Mouse (Mus musculus) kidney, postnatal 10 days (tissue): Measurements from ENCODE around the gene Mfsd4b1.
"Not testable (repeated sequence)": the region's sequence is repeated elsewhere in the genome, so short reads cannot be mapped to it uniquely, and the experiment has no call there.

Experiments
- DNase-seq: peaks from one replicate; pipeline ENCODE4 v3.0.0; 2021; ENCODE audit warnings: mixed read lengths

The Mfsd4b1 gene

GRCm38 (mm10) chr10:40032897-40033296 lies 7.8 kb upstream of the Mfsd4b1 start:
- DNase-seq: no peak

DNA sequence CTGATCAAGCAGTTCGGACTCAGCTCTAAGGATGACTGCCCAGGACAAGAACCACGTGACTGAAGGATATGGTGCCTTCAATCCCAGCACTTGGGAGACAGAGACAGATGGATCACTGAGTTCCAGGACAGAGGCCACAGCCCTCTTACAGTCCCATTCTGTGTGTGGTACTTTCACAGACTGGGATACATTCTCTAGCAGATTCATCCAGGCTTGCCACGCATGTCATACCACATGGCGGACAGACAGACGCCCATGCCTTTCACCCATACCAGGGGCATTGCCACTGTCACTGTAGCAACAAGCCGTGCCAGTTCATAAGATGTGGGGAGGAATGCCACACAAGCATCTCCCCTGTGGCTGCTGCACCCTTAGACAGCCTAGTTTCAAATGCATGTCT lies 5.6 kb upstream of the Mfsd4b1 start:
- DNase-seq: peak; percentile 2

- peak; percentile 1 for DNase-seq
These were observed 4.5 kb upstream of the Mfsd4b1 start for GRCm38 (mm10) chr10:40029610-40030009.

GRCm38 (mm10) chr10:40028091-40028490 lies 3.0 kb upstream of the Mfsd4b1 start:
- DNase-seq: no peak

DNA sequence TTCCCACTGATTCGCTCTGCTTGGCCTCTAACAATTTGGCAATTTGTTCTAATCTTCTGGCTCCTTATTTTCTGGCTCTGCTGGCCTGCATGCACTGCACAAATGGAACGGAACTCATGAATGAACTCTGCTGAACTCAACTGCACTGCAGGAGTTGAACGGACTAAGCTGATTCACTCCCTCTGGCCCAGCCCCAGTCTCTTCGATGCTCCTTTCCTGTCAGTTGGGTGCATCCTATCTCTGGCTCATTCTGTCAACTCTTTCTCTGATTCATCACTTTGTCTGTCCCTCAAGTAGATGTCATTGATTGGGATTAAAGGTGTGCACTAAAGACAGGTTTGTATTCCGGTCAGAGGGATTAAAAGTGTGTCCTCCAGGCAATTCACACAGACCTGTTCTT lies 1.5 kb upstream of the Mfsd4b1 start:
- DNase-seq: no peak

DNA sequence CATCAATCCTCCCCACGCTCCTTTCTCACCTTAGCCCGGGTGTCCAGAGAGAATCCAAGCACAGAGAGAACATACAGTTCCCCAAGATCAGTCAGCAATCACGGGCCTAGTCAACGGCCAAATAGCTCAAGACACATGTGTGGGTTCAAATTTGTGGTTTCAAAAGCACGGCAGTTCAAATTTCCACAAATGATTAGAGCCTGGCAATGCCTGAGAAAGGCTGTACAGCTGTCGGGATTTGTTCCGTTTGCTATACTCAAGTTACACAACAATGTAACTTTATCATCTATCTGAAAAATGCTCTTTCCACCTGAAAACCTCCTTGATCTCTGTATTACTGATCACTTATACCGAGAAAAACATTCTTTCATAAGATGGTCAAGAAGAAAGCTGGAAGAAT lies 492 bp upstream of the Mfsd4b1 start:
- DNase-seq: no peak

GRCm38 (mm10) chr10:40020401-40020800 lies 4.7 kb downstream of the Mfsd4b1 start:
- DNase-seq: no peak

DNA sequence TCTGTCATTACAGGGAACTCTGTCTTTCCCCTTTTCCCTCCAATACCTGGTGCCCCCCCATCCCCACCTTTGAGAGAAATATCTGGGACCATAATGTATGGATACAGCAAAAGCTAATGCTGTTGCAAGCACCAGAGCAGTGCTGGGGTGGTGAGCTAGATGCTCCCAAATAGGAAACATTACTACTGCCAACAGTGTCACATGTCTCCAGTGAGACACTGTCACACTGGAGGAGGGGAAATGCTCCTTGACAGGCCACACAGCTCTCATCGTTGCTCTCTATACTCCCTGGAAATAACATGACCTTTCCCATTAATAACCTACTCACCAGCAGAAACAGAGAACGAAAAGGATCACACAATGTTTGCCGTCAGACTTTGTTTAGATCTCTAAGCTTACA lies 5.6 kb downstream of the Mfsd4b1 start:
- DNase-seq: no peak

DNA sequence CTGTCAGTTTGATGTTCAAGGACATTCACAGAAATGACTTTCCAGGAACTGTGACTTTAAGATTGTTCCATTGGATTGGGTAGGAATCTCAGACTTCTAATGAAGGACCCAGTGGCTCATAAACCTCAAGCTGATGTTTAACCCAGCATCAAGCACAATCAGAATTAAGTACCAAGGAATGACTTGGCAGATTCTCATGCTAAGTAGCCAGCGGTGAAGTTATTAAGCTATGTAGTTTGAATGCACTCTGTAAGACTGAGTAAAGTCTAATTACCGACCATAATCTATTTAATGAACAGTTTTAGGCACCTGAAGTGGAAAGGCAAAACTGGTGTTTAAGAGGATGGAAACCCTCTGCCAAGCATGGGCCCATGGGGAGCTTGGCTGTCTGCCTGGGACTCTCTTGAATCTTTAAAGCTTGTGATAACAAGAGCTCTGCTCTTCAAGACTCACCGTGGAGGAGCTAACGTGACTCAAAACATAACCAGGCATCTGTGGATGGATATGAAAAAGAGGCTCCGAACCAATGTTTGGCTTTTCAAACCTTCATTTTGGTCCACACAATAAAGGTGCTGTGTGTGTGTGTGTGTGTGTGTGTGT lies 6.7 kb downstream of the Mfsd4b1 start:
- DNase-seq: peak; percentile 31

DNA sequence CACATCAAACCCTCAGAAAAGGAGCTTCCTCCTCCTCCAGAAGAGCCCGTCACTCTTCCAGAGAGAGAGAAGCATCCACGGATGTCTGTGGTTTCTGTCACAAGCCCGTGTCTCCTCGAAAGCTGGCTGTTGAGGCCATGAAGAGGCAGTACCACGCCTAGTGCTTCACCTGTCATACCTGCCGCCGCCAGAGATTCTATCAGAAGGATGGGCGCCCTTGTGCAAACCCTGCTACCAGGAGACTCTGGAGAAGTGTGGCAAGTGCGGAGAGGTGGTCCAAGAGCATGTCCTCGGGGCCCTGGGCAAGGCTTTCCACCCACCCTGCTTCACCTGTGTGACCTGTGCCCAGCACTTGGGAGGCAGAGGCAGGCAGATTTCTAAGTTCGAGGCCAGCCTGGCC lies 15.5 kb downstream of the Mfsd4b1 start:
- DNase-seq: no peak

DNA sequence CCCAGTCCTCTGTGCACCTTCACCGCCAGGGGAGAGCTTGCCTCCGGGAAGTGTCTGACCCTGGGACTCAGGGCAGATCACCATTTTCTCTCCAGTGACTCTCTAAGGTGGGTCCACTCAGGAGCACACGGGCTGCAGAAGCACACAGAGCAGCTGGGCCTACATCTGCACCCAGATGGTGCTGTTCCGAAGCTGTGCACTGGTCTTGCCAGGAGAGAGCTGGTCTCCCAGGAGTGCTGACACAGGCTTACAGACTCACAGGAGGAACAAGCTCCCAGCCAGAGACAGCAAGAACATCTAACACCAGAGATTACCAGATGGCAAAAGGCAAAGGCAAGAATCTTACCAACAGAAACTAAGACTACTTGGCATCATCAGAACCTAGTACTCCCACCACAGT lies 16.2 kb downstream of the Mfsd4b1 start:
- DNase-seq: not testable (repeated sequence)

- no peak for DNase-seq
These were observed 17.1 kb downstream of the Mfsd4b1 start for GRCm38 (mm10) chr10:40007953-40008352.

GRCm38 (mm10) chr10:40006963-40007362 lies 18.1 kb downstream of the Mfsd4b1 start:
- DNase-seq: no peak

DNA sequence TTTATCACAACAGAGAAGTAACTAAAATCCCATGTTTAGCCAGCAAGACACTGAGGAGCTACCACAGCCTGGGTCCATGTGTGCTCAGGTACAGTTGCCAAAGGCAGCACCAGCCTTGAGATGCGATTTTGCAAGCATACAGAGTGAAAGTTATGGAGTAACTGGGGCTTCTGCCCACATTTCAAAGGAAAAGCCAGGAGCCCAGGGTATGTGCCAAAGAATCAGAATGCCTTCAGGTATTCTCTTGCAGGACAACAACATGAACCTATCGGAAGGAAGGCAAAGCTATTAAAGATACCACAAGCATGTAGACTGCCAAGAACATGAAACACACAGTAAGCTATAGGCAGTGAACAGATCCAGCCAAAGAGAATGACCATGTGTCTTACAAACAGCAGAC lies 24.3 kb downstream of the Mfsd4b1 start:
- DNase-seq: no peak

DNA sequence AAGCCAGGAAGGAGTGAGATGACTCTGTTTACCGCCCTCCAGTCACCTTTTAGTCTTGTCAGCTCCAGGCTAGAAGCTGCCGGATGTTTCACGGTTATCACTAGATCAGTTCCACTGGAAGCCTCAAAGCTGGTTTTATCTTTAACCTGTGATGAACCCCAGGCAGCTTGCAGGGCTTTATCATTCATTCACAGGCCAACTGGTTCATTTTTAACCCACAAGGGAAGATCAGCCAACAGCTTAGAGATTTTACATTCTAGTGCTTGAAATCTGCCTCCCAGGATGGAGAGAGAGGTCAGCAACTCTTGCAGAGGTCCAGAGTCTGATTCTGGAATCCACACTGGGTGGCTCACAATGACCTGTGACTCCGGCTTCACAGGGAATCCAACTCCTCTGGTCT lies 33.9 kb downstream of the Mfsd4b1 start:
- DNase-seq: peak; percentile 53

DNA sequence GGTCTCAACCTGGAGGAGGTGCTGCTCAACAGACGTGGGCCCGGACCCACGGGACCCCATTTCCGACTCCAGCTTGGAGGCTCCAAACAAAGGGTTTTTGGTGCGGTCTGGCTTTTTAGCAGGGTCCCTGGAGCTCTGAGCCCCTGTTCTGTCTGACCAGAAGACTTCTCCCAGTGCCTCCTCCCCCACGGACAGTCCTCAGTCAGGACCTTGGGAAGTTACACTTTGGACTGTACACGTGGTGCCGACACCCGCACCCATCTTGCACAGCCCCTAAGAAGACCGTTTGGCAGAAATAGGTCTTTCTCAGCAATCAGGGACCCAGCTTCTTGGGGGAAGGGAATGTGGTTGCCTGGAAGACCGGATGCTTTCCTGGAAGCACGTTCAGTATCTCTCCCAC lies 38.6 kb downstream of the Mfsd4b1 start, which contains the start of gene Mfsd4b5:
Gene Mfsd4b5 (minus strand): TSS at position 181 of the 400 bp plus-strand sequence.
- peak; percentile 67 for DNase-seq

- peak; percentile 67 for DNase-seq
These were observed 42.5 kb downstream of the Mfsd4b1 start for GRCm38 (mm10) chr10:39982604-39983003.

GRCm38 (mm10) chr10:39978231-39978630 lies 46.8 kb downstream of the Mfsd4b1 start:
- no peak for DNase-seq

DNA sequence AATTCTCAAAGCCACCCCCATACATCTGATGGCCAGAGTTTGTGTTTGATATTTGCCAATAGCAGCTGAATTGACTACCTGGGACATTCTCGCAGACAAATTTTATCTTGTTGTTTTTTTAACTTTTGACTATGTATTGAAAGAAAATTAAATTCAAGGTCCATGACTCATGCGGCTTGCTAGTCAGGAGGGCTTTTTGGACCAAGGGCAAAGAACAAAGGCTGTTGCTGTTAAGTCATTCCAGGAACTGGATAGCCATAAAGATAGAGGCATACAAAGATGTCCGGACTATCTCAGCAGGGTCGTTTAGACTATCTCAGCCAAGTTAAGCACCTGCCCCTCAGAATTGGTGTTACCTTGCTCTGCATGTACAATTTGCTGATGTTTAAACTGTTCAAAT lies 47.7 kb downstream of the Mfsd4b1 start:
- DNase-seq: no peak

- DNase-seq: no peak
These were observed 49.3 kb downstream of the Mfsd4b1 start for GRCm38 (mm10) chr10:39975771-39976170.

- no peak for DNase-seq
These were observed 50.1 kb downstream of the Mfsd4b1 start for GRCm38 (mm10) chr10:39974982-39975381.

- peak; percentile 55 for DNase-seq
These were observed 57.6 kb downstream of the Mfsd4b1 start for GRCm38 (mm10) chr10:39967512-39967911.

DNA sequence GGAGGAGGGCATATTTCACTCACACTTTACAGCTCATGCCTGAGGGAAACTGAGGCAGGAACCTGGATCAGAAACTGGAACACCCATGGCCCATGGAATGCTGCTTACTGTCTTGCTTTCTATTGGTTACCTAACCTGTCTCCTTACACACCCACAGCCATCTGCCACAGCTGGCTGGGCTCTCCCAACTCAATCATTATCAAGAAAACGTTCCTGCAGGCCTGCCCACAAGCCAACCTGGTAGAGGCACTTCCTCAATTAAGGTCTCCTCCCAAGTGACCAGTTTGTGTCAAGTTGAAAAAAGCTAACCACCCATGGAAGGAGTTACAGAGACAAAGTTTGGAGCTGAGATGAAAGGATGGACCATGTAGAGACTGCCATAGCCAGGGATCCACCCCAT lies 63.2 kb downstream of the Mfsd4b1 start:
- no peak for DNase-seq

DNA sequence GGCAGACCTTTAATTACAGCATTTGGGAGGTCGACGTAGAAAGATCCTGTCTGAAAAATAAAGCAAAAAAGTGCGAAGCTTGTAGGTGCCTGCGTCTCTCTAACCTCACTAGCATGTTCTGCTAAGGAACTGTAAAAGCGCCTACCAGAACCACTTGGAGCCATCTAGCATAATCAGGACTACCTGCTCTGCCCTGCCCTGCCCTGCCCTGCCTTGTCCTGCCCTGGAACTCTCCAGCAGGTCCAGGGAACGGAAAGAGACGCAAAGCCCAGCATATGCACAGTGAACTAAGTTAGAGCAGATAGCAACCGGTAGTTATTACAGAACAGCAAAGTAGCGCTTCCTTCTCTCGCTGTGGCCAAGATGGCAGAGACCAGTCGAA lies 64.6 kb downstream of the Mfsd4b1 start:
- no peak for DNase-seq

DNA sequence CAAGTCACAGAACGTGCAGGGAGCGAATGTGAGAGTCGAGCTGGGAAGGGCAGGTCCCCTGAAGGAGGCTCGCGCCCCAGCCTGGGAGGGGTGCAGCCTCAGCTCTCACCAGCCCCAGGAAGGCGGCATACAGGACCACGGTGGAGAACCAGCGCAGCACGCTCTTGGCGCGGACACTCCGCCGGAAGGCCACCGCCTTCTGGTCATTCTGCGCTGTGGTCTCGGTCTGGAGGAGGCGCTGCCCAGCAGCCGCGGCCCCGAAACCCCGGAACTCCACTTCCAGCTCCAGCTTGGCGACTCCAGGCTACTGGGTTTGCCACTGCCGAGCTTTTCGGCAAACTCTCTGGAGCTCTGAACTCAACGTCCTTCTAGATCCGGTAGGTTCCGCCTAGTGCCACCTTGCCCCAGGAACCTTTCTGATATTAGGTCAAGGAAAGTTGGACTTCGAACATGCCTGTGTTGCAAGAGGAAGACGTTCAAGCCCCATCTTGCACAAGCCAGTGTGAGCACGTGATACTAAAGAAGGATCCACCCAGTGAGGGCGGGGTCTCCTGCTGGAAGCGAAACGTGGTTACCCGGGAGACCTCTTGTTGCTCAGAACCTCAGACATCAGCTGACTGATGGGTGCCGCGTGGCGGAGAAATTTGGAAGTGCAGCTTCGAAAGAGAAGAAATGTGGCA lies 65.2 kb downstream of the Mfsd4b1 start, which contains the start of gene Mfsd4b3:
Gene Mfsd4b3 (minus strand): TSS at position 393 of the 680 bp plus-strand sequence.
- DNase-seq: peak; percentile 96
